Mouse (Mus musculus): ENCODE data around the gene Snapc1.

DNA sequence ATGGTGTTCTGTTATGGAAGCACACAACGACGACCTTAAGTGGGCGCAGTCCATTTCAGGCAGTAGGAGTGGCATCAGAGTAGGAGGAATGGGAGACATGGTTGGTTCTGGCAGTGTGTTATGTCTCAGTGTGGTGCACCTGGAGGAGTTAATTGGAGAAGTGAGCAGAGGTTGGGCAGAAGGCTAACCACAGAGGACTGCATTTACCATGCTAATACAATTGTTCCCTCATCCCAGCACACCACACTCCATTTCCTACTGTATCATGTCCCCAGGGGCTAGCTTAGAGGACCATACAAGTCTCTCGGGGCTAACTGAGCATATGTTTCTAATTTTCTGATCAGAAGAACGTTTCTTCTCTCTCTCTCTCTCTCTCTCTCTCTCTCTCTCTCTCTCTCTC lies 51.2 kb downstream of the Snapc1 start:
- TF ChIP-seq CTCF (IDR thresholded peaks at IDR 0.05; ENCODE audit: extremely low read depth, insufficient read depth, low read length) (no peak), POLR2A (IDR thresholded peaks at IDR 0.05; ENCODE audit: extremely low read depth, insufficient read depth, low read length) (no peak)
